Mouse (Mus musculus): ENCODE results near the gene Abcb9.

DNA sequence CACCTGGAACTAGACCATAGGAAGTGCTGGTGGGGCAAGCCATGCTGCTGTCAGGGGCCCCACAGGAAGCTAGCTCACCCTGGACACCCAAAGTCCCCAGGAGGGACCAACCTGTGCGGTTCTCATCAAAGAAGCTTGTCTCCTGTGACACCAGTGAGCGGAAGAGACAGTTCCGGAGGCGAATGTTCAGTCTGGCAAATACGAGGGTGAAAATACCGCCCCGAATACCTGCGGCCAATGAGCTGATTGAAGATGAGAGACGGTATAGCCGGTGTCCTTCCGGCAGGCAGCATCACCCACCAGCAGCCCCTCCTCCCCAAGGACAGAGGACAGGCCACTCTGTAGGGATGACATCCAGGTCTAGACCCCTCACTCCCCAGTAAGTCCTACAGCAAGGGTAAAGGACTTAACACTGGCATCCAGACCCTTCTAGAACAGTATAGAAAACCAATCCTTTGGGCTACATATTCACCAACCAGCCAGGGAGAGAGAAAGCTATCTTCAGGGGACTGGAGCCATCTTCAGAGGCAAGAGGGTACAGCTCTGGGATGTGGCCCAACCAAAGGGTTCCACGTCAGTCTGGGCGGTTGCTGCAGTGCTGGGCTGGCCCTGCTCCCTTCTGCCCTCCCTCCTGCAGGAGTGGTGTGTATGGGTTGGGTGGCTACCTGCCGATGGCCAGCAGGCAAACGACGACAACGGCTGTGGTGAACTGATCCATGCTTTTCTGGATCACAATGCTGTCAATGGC, 12.5 kb downstream of the Abcb9 start:
- TF ChIP-seq CTCF (IDR thresholded peaks at IDR 0.05; ENCODE audit: control insufficient read depth, insufficient read depth, low read length), result no peak
- no peak for TF ChIP-seq POLR2A (IDR thresholded peaks at IDR 0.05; ENCODE audit: borderline replicate concordance, control insufficient read depth, low read depth, low read length)
